Mouse (Mus musculus): ENCODE data around the gene Cmtm4. TPM values are rescaled to one million over a fixed set of nuclear protein-coding genes. Genes with fewer than 3 reads are reported as not detected.
A peak's percentile ranks its signal among the peaks of the same experiment; 100 is the strongest.

Cmtm4 gene
- polyA plus RNA-seq, 1 experiment from 2014 or later: 6.3 TPM

- WGBS: 96% methylated on average over 5 of the region's 5 CpGs
- no peaks in the 10 kb centered on the region for H3K9me3 ChIP-seq
- no peak overlapping the region for H3K4me3 ChIP-seq (replicated peaks)
- no peak overlapping the region for H3K4me2 ChIP-seq (replicated peaks)
- H3K4me1 ChIP-seq (replicated peaks): 0 out of 2 replicates have a peak, but pooled peaks cover 4% of the 10 kb centered on the region
- no peak overlapping the region for H3K27ac ChIP-seq
- no peak for ATAC-seq
- no peaks in the 10 kb centered on the region for H3K27me3 ChIP-seq (replicated peaks)
- no peak overlapping the region for H3K9ac ChIP-seq
- peaks cover 49% of the 10 kb centered on the region for H3K36me3 ChIP-seq
Measured at GRCm38 (mm10) chr8:104433191-104433842, 37.7 kb upstream of the Cmtm4 start.

DNA sequence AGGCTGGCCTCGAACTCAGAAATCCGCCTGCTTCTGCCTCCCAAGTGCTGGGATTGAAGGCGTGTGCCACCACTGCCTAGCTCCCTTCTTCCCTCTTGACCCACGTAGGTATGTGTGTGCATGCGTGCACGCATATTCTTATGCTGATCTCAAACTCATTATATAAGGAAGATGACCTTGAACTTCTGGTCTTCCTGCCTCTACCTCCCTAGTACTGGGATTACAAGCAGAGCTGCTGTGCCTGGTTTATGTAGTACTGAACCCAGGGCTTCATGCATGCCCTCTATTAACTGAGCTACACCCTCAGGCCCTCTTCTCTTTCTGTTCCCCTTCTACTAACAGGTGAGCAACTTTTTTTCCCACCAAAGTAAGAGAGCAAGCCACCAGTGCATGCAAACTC lies 37.0 kb upstream of the Cmtm4 start:
- ATAC-seq: no peak
- no peak overlapping the region for H3K9ac ChIP-seq
- H3K4me3 ChIP-seq (replicated peaks): no peak overlapping the region
- 0 out of 2 replicates have a peak, but pooled peaks cover 4% of the 10 kb centered on the region for H3K4me1 ChIP-seq (replicated peaks)
- no peaks in the 10 kb centered on the region for H3K9me3 ChIP-seq
- no peak overlapping the region for H3K27ac ChIP-seq
- H3K4me2 ChIP-seq (replicated peaks): no peak overlapping the region
- peaks cover 46% of the 10 kb centered on the region for H3K36me3 ChIP-seq
- no peaks in the 10 kb centered on the region for H3K27me3 ChIP-seq (replicated peaks)
- over 99% methylated on average over 6 of the region's 6 CpGs for WGBS

- WGBS: 92% methylated on average over 7 of the region's 7 CpGs
Measured at GRCm38 (mm10) chr8:104430230-104430629, 34.6 kb upstream of the Cmtm4 start.

DNA sequence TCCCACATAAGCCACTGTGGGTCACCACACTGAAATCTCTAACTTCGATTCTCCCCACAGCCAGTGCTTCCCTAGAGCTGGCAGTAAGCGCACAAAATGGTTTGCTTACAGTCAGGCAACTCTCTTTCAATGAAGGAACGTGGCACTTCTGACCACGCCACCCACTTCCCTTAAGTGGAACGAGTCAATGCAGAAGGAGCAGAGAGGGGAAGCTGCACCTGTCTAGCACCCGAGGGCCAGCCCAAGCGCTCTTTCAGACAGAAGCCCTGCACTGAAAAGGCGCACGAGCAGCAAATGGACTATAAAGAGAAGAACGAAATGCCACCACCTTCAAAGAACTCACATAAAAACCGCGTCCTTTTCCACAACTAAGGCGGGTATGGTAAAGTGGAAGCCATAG lies 32.1 kb upstream of the Cmtm4 start:
- H3K27ac ChIP-seq: no peak overlapping the region
- H3K4me2 ChIP-seq (replicated peaks): no peak overlapping the region
- peaks cover 56% of the 10 kb centered on the region for H3K36me3 ChIP-seq
- no peaks in the 10 kb centered on the region for H3K27me3 ChIP-seq (replicated peaks)
- no peak overlapping the region for H3K9ac ChIP-seq
- H3K9me3 ChIP-seq: no peaks in the 10 kb centered on the region
- H3K4me1 ChIP-seq (replicated peaks): no peaks in the 10 kb centered on the region
- WGBS: 93% methylated on average over 13 of the region's 13 CpGs
- no peak for ATAC-seq
- no peak overlapping the region for H3K4me3 ChIP-seq (replicated peaks)

More at GRCm38 (mm10) chr8:104430230-104430629, 34.6 kb upstream of the Cmtm4 start:
- Histone ChIP-seq H3K36me3 (peaks cover 51% of the 10 kb centered on the region), H3K4me2 (replicated peaks) (no peak overlapping the region), H3K9me3 (no peaks in the 10 kb centered on the region), H3K27ac (no peak overlapping the region), H3K4me1 (replicated peaks) (no peaks in the 10 kb centered on the region), H3K27me3 (replicated peaks) (no peaks in the 10 kb centered on the region), H3K4me3 (replicated peaks) (no peak overlapping the region), H3K9ac (no peak overlapping the region)
- no peak for ATAC-seq

GRCm38 (mm10) chr8:104422313-104422712 lies 26.7 kb upstream of the Cmtm4 start:
- Histone ChIP-seq H3K4me2 (replicated peaks) (no peak overlapping the region), H3K36me3 (peaks cover 54% of the 10 kb centered on the region), H3K4me1 (replicated peaks) (no peaks in the 10 kb centered on the region), H3K4me3 (replicated peaks) (no peak overlapping the region), H3K9me3 (no peaks in the 10 kb centered on the region), H3K27me3 (replicated peaks) (no peaks in the 10 kb centered on the region), H3K9ac (no peak overlapping the region), H3K27ac (no peak overlapping the region)
- no peak for ATAC-seq
- 88% methylated on average over 6 of the region's 6 CpGs for WGBS

- Histone ChIP-seq H3K36me3 (peaks cover 14% of the 10 kb centered on the region), H3K4me1 (replicated peaks) (peaks cover 10% of the 10 kb centered on the region; the same call in 1 of the 2 replicates), H3K9me3 (no peaks in the 10 kb centered on the region), H3K27ac (no peak overlapping the region), H3K4me3 (replicated peaks) (no peak overlapping the region), H3K9ac (no peak overlapping the region), H3K4me2 (replicated peaks) (no peak overlapping the region), H3K27me3 (replicated peaks) (no peaks in the 10 kb centered on the region)
- WGBS: 81% methylated on average over 6 of the region's 6 CpGs
- no peak for ATAC-seq
Measured at GRCm38 (mm10) chr8:104416022-104416421, 20.4 kb upstream of the Cmtm4 start.

DNA sequence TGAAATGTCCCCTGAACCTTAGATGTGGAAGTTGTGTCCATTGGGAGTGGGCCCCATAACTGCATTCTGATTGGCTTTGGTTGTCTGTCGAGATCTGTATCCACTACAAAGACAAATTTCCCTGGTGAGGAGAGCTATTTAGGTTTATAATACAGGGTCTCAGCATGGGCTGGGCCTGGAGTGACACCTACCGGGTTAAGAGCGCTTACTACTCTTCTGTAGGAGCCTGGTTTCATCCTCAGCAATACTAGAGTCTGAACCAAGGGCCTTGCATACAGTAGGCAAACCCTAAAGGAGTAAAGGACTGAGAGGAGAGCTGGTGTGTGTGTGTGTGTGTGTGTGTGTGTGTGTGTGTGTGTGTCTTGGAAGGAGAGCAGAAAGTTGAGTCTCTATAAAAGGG lies 18.6 kb upstream of the Cmtm4 start:
- Histone ChIP-seq H3K4me3 (replicated peaks) (no peak overlapping the region), H3K27ac (no peak overlapping the region), H3K4me2 (replicated peaks) (no peak overlapping the region), H3K36me3 (peaks cover 9% of the 10 kb centered on the region), H3K9ac (no peak overlapping the region), H3K9me3 (no peaks in the 10 kb centered on the region), H3K4me1 (replicated peaks) (peaks cover 10% of the 10 kb centered on the region; the same call in 1 of the 2 replicates), H3K27me3 (replicated peaks) (no peaks in the 10 kb centered on the region)
- ATAC-seq: 0 out of 2 replicates have a peak, but pooled peaks have one; percentile 24
- 66% methylated on average over 3 of the region's 3 CpGs for WGBS

DNA sequence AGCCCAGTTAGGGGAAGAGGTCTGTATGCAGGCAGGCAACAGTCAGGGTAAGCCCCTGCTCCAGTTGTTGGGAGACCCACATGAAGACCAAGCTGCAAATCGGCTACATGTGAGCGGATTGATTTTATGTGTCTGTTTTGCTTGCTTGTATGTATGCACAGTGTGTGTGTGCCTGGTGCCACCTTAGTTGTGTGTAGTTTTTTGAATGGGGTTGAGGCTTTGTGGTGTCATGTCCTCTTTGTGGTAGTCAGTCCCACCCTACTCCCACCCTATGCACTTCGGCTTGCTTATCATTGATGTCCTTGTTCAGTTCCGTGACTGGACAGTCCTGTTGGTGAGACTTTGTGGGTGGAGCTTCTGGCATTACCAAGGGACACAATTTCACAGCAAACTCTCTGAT lies 18.2 kb upstream of the Cmtm4 start:
- Histone ChIP-seq H3K9ac (no peak overlapping the region), H3K9me3 (no peaks in the 10 kb centered on the region), H3K27ac (0 out of 2 replicates have a peak overlapping the region, but pooled peaks have one; percentile 13), H3K4me2 (replicated peaks) (no peak overlapping the region), H3K4me1 (replicated peaks) (peaks cover 10% of the 10 kb centered on the region; the same call in 1 of the 2 replicates), H3K4me3 (replicated peaks) (no peak overlapping the region), H3K27me3 (replicated peaks) (no peaks in the 10 kb centered on the region), H3K36me3 (peaks cover 9% of the 10 kb centered on the region)
- ATAC-seq: no peak
- WGBS: 64% methylated on average over 4 of the region's 4 CpGs

- Histone ChIP-seq H3K4me1 (replicated peaks) (peaks cover 10% of the 10 kb centered on the region; the same call in 1 of the 2 replicates), H3K4me3 (replicated peaks) (no peak overlapping the region), H3K9me3 (no peaks in the 10 kb centered on the region), H3K36me3 (peaks cover 5% of the 10 kb centered on the region), H3K9ac (no peak overlapping the region), H3K27me3 (replicated peaks) (no peaks in the 10 kb centered on the region), H3K4me2 (replicated peaks) (no peak overlapping the region), H3K27ac (peak overlapping the region; percentile 19; the same call in 1 of the 2 replicates)
- ATAC-seq: peak; percentile 59
- WGBS: 40% methylated on average over 7 of the region's 7 CpGs
Measured at GRCm38 (mm10) chr8:104412805-104413532, 17.4 kb upstream of the Cmtm4 start.

DNA sequence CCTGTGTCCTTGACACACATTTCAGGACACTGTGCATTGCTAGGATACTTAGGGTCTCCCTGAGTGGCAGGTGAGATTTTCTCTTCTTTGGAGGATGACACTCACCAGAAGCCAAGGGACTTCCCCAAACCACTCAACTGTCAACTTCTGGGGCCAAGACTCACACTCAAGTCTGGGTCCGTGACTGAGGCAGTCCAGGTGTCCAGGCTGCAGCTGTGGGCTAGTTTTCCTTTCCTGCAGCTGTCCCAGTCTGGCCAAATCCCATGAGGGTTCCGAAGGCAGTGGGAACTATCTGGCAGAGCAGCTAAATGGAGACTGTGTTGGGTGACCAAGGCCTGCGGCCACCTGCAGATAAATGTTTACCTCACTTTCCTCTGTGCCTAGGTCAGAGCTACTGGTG lies 16.4 kb upstream of the Cmtm4 start:
- no peaks in the 10 kb centered on the region for H3K27me3 ChIP-seq (replicated peaks)
- H3K9me3 ChIP-seq: no peaks in the 10 kb centered on the region
- H3K27ac ChIP-seq: no peak overlapping the region
- no peak overlapping the region for H3K4me2 ChIP-seq (replicated peaks)
- no peak for ATAC-seq
- H3K4me1 ChIP-seq (replicated peaks): peaks cover 10% of the 10 kb centered on the region; the same call in 1 of the 2 replicates
- WGBS: 70% methylated on average over 3 of the region's 3 CpGs
- no peak overlapping the region for H3K4me3 ChIP-seq (replicated peaks)
- no peaks in the 10 kb centered on the region for H3K36me3 ChIP-seq
- no peak overlapping the region for H3K9ac ChIP-seq

DNA sequence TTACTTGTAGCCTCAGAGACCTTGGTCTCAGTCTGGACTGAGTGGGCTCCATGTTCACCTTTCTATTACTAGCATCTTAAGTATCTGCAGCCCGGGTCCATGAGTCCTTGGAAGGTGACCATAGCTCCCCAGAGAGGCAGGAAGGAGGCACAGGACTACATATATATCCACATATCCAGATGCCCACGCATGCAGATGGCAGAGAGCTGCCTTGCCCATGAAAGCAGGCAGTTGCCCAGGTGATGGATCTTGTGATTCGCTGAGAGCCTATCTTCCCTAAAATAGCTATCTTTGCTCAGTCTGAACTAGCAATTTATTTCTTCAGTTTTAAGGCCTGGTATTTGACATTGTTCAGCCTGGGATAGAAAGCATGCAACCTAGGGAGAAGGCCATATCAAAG lies 15.9 kb upstream of the Cmtm4 start:
- WGBS: 91% methylated on average over 3 of the region's 3 CpGs
- Histone ChIP-seq H3K36me3 (no peaks in the 10 kb centered on the region), H3K4me2 (replicated peaks) (no peak overlapping the region), H3K9ac (no peak overlapping the region), H3K4me3 (replicated peaks) (no peak overlapping the region), H3K27ac (no peak overlapping the region), H3K27me3 (replicated peaks) (no peaks in the 10 kb centered on the region), H3K9me3 (no peaks in the 10 kb centered on the region), H3K4me1 (replicated peaks) (peaks cover 10% of the 10 kb centered on the region; the same call in 1 of the 2 replicates)
- ATAC-seq: no peak

GRCm38 (mm10) chr8:104410628-104411273 lies 15.1 kb upstream of the Cmtm4 start:
- WGBS: 67% methylated on average over 7 of the region's 7 CpGs
- Histone ChIP-seq H3K9ac (no peak overlapping the region), H3K36me3 (no peaks in the 10 kb centered on the region), H3K4me1 (replicated peaks) (peaks cover 10% of the 10 kb centered on the region; the same call in 1 of the 2 replicates), H3K4me2 (replicated peaks) (no peak overlapping the region), H3K27me3 (replicated peaks) (no peaks in the 10 kb centered on the region), H3K9me3 (no peaks in the 10 kb centered on the region), H3K4me3 (replicated peaks) (no peak overlapping the region), H3K27ac (no peak overlapping the region)
- no peak for ATAC-seq

Data from intestine, embryonic 15.5 days (tissue).